Mouse (Mus musculus): Measurements from ENCODE around the gene Cers6. TPM values are rescaled to one million over a fixed set of nuclear protein-coding genes. Genes with fewer than 3 reads are reported as not detected.

Cers6 gene
- polyA plus RNA-seq, 1 experiment from 2014 or later, result 55.0 TPM

DNA sequence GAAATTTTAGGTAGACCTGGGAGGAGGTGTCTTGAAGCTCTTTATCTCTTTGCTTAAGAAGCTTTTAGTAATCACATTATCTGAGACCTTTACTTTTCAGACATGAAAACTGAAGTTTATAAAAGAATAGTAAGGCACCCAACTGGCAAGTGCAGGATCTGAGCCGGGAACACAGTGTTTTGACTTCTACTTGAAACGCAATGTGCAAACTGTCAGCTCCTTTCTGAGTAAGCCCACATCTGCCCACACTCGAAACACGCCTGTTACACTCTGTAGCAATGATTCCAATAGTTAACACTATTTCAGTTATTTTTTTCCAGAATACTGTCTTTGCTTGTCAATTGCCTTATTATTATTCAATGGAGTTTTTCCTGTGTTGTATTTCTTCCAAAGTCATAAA, 235.6 kb downstream of the Cers6 start:
- Histone ChIP-seq H3K4me3 (no peak overlapping the region), H3K9me3 (no peaks in the 10 kb centered on the region), H3K27me3 (no peaks in the 10 kb centered on the region), H3K4me2 (replicated peaks) (no peak overlapping the region), H3K9ac (replicated peaks) (no peak overlapping the region), H3K36me3 (no peaks in the 10 kb centered on the region), H3K27ac (replicated peaks) (no peak overlapping the region), H3K4me1 (no peaks in the 10 kb centered on the region)
- WGBS, result 75% methylated on average over 4 of the region's 4 CpGs
- ATAC-seq (replicated peaks), result no peak

DNA sequence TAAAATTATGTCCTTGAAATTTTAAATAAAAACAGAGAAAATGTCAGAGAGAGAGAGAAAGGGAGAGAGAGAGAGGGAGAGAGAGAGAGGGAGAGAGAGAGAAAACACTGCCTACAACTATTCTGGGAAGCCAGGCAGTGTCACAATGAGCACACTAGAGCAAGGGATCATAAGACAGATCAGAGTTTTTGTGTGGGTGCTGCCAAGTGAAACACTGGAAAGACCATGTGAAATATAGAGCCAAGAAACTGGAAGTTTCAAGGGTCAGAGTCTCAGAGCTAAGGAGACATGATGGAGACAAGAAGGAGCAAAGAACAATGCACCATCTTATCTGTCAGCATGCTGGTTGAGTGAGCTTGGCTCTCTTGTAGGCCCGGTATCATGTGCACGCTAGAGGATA, 236.3 kb downstream of the Cers6 start:
- no peaks in the 10 kb centered on the region for H3K4me1 ChIP-seq
- no peak for ATAC-seq (replicated peaks)
- no peak overlapping the region for H3K4me2 ChIP-seq (replicated peaks)
- H3K36me3 ChIP-seq, result no peaks in the 10 kb centered on the region
- H3K9me3 ChIP-seq, result no peaks in the 10 kb centered on the region
- 86% methylated on average over 2 of the region's 2 CpGs for WGBS
- H3K27ac ChIP-seq (replicated peaks), result no peak overlapping the region
- H3K27me3 ChIP-seq, result no peaks in the 10 kb centered on the region
- H3K4me3 ChIP-seq, result no peak overlapping the region
- no peak overlapping the region for H3K9ac ChIP-seq (replicated peaks)

- no peak overlapping the region for H3K27ac ChIP-seq (replicated peaks)
- H3K36me3 ChIP-seq, result no peaks in the 10 kb centered on the region
- H3K9ac ChIP-seq (replicated peaks), result no peak overlapping the region
- no peak overlapping the region for H3K4me2 ChIP-seq (replicated peaks)
- no peak overlapping the region for H3K4me3 ChIP-seq
- no peak; the same call in 1 of the 2 replicates for ATAC-seq (replicated peaks)
- no peaks in the 10 kb centered on the region for H3K27me3 ChIP-seq
- 83% methylated on average over 3 of the region's 3 CpGs for WGBS
- H3K9me3 ChIP-seq, result no peaks in the 10 kb centered on the region
- no peaks in the 10 kb centered on the region for H3K4me1 ChIP-seq
Measured at GRCm38 (mm10) chr2:69098701-69099100, 237.5 kb downstream of the Cers6 start.

DNA sequence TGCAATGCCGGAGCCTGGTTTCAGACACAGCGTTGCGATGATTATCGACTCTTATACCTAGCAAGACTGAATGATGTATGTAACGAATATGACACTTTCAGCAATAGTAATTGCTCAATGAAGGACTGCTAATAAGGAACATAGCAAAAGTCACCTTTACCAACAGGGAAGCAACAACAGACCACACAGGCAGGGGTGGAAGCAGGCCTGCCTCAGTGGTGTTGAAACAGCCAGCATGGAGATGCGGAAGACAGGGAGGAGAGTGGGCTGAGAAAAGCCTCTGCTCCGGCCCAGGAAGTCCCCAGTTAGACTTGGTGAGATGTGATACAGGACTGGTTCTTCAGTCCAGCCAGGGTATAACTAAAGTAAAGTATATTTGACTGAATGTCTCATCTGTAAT, 237.9 kb downstream of the Cers6 start:
- no peaks in the 10 kb centered on the region for H3K36me3 ChIP-seq
- H3K4me2 ChIP-seq (replicated peaks), result no peak overlapping the region
- no peaks in the 10 kb centered on the region for H3K9me3 ChIP-seq
- no peaks in the 10 kb centered on the region for H3K4me1 ChIP-seq
- H3K27ac ChIP-seq (replicated peaks), result no peak overlapping the region
- no peak overlapping the region for H3K9ac ChIP-seq (replicated peaks)
- ATAC-seq (replicated peaks), result no peak
- 95% methylated on average over 7 of the region's 7 CpGs for WGBS
- no peak overlapping the region for H3K4me3 ChIP-seq
- H3K27me3 ChIP-seq, result no peaks in the 10 kb centered on the region

DNA sequence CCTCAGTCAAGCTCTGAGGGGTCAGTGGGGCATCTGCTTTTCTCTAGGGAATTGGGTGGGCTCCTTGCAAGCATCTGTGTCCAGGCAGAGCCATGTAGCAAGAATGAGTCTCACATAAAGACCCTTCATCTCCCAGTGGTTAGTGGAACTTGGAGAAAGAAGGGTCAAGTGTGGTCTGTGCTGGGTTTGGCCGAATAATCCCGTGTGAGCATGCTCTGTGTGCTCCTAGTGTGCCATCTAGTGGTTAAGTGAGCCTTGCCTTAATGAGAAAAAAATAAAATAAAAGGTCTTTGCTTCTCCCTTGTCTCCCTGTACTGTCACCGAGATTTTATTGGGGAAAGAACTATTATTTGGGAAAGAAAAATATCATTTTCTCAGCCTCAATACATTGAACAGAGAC, 239.5 kb downstream of the Cers6 start:
- no peak overlapping the region for H3K9ac ChIP-seq (replicated peaks)
- 23% methylated on average over 3 of the region's 3 CpGs for WGBS
- H3K9me3 ChIP-seq, result no peaks in the 10 kb centered on the region
- H3K27me3 ChIP-seq, result no peaks in the 10 kb centered on the region
- no peaks in the 10 kb centered on the region for H3K36me3 ChIP-seq
- no peak for ATAC-seq (replicated peaks)
- no peaks in the 10 kb centered on the region for H3K4me1 ChIP-seq
- no peak overlapping the region for H3K27ac ChIP-seq (replicated peaks)
- no peak overlapping the region for H3K4me2 ChIP-seq (replicated peaks)
- H3K4me3 ChIP-seq, result no peak overlapping the region

- 71% methylated on average over 3 of the region's 3 CpGs for WGBS
- no peak overlapping the region for H3K9ac ChIP-seq (replicated peaks)
- H3K27ac ChIP-seq (replicated peaks), result no peak overlapping the region
- no peaks in the 10 kb centered on the region for H3K4me1 ChIP-seq
- ATAC-seq (replicated peaks), result no peak
- H3K9me3 ChIP-seq, result no peaks in the 10 kb centered on the region
- H3K27me3 ChIP-seq, result no peaks in the 10 kb centered on the region
- H3K36me3 ChIP-seq, result no peaks in the 10 kb centered on the region
- no peak overlapping the region for H3K4me2 ChIP-seq (replicated peaks)
- H3K4me3 ChIP-seq, result no peak overlapping the region
Measured at GRCm38 (mm10) chr2:69103526-69103925, 242.3 kb downstream of the Cers6 start.

DNA sequence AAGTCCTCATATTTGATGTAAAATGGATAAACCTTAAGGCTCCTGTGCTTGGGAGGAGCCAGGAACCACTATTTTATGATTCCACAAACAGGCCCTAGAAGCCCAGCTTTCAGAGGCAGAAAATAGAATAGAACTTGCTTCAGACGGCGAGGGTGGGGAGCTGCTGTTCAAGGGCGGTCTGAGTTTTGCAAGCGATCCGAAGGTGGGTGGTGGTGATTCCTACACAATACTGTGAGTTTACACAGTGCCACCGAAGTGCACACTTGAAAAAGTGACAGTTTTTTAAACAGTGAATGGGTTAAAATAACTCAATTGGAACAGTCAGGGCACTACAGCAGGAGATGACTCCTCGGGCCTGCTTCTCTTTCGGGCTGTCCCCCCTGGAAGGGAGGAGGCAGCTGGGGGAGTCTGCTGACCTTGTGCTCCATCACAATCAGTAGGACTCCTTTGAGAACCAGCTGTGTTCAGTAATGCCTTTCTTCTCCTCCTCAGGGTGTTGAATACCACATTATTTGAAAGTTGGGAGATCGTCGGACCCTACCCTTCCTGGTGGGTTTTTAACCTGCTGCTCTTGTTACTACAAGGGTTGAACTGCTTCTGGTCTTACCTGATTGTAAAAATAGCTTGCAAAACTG, 243.4 kb downstream of the Cers6 start:
- Histone ChIP-seq H3K36me3 (no peaks in the 10 kb centered on the region), H3K4me1 (0 out of 2 replicates have a peak, but pooled peaks cover 3% of the 10 kb centered on the region), H3K27ac (replicated peaks) (no peak overlapping the region), H3K4me3 (no peak overlapping the region), H3K27me3 (no peaks in the 10 kb centered on the region), H3K4me2 (replicated peaks) (no peak overlapping the region), H3K9me3 (no peaks in the 10 kb centered on the region), H3K9ac (replicated peaks) (no peak overlapping the region)
- 46% methylated on average over 10 of the region's 10 CpGs for WGBS
- ATAC-seq (replicated peaks), result no peak

GRCm38 (mm10) chr2:69109246-69109645, 248.0 kb downstream of the Cers6 start:
- no peak overlapping the region for H3K27ac ChIP-seq (replicated peaks)
- H3K9me3 ChIP-seq, result no peaks in the 10 kb centered on the region
- no peaks in the 10 kb centered on the region for H3K36me3 ChIP-seq
- H3K4me1 ChIP-seq, result peaks cover 13% of the 10 kb centered on the region; the same call in 1 of the 2 replicates
- ATAC-seq (replicated peaks), result no peak
- no peak overlapping the region for H3K9ac ChIP-seq (replicated peaks)
- 74% methylated on average over 5 of the region's 5 CpGs for WGBS
- H3K27me3 ChIP-seq, result no peaks in the 10 kb centered on the region
- no peak overlapping the region for H3K4me2 ChIP-seq (replicated peaks)
- H3K4me3 ChIP-seq, result no peak overlapping the region

DNA sequence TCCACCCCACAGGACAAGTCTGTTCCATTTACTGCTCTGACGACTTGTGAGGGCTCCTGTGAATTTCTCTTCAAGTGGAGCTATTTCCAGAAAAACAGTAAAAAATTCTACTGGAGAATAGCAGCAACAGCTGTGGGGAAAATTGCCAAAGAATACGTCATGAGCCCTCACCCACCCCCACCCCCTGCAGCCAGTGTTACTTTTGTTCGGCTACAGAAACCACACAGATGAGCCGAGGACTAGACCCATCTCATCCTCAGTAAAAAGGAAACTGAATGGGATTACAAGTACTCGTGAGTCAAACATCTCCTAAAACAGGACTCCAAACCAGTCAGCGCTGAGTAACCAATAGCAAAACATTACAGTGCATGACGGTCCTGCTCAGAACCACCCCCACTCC, 248.5 kb downstream of the Cers6 start:
- no peak overlapping the region for H3K27ac ChIP-seq (replicated peaks)
- H3K36me3 ChIP-seq, result no peaks in the 10 kb centered on the region
- no peaks in the 10 kb centered on the region for H3K9me3 ChIP-seq
- H3K27me3 ChIP-seq, result no peaks in the 10 kb centered on the region
- H3K4me3 ChIP-seq, result no peak overlapping the region
- no peak overlapping the region for H3K4me2 ChIP-seq (replicated peaks)
- H3K9ac ChIP-seq (replicated peaks), result no peak overlapping the region
- WGBS, result 47% methylated on average over 7 of the region's 7 CpGs
- ATAC-seq (replicated peaks), result peak; percentile 57; the same call in 1 of the 2 replicates
- H3K4me1 ChIP-seq, result peaks cover 13% of the 10 kb centered on the region; the same call in 1 of the 2 replicates

GRCm38 (mm10) chr2:69112609-69113008, 251.4 kb downstream of the Cers6 start:
- Histone ChIP-seq H3K27ac (replicated peaks) (no peak overlapping the region), H3K9me3 (no peaks in the 10 kb centered on the region), H3K9ac (replicated peaks) (no peak overlapping the region), H3K4me2 (replicated peaks) (no peak overlapping the region), H3K4me3 (no peak overlapping the region), H3K27me3 (no peaks in the 10 kb centered on the region), H3K4me1 (peaks cover 13% of the 10 kb centered on the region; the same call in 1 of the 2 replicates), H3K36me3 (peaks cover 6% of the 10 kb centered on the region; the same call in 1 of the 2 replicates)
- 87% methylated on average over 5 of the region's 5 CpGs for WGBS
- ATAC-seq (replicated peaks), result no peak

DNA sequence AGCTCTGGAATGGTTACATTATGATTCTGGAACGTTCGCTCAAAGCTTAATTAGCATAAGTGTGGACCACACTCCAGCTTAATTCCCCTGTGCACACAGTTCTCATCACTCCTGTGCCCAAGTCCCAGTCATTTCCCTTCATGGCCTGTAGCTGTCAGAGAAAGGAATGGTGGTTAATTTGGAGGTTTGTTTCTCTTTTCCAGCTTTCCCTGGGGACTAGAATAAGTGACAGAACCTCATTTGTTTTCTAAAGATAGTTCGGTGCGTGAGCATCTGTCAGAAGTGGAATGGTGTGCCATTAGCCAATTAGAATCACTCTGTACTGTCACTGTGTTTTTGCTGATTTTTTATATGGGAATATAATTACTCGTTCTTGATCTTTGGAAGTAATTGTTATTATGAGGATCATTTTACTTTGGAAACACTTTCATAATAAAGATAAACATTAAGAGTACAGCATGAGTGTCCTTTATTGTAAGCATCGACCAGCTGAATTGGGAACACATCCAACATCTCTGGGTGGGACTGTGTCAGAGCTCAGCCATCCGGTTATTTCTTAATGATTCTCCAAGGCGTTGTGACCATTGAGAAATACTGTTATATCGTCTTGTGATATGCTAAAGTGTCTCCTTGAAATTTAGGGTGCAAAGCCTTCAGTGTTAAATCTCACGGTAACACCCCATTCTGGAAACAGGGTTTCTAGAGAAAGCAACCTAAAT, 252.7 kb downstream of the Cers6 start:
- Histone ChIP-seq H3K36me3 (peaks cover 6% of the 10 kb centered on the region; the same call in 1 of the 2 replicates), H3K4me2 (replicated peaks) (no peak overlapping the region), H3K27ac (replicated peaks) (peak overlapping the region; percentile 49; the same call in 1 of the 2 replicates), H3K9me3 (no peaks in the 10 kb centered on the region), H3K4me3 (no peak overlapping the region), H3K9ac (replicated peaks) (no peak overlapping the region), H3K27me3 (no peaks in the 10 kb centered on the region), H3K4me1 (peaks cover 13% of the 10 kb centered on the region; the same call in 1 of the 2 replicates)
- 51% methylated on average over 10 of the region's 10 CpGs for WGBS
- peak; percentile 24; the same call in 1 of the 2 replicates for ATAC-seq (replicated peaks)

GRCm38 (mm10) chr2:69115921-69116320, 254.7 kb downstream of the Cers6 start:
- H3K4me3 ChIP-seq, result no peak overlapping the region
- H3K27ac ChIP-seq (replicated peaks), result no peak overlapping the region
- no peaks in the 10 kb centered on the region for H3K9me3 ChIP-seq
- no peak overlapping the region for H3K4me2 ChIP-seq (replicated peaks)
- H3K27me3 ChIP-seq, result no peaks in the 10 kb centered on the region
- WGBS, result 71% methylated on average over 3 of the region's 3 CpGs
- peaks cover 9% of the 10 kb centered on the region; the same call in 1 of the 2 replicates for H3K4me1 ChIP-seq
- H3K36me3 ChIP-seq, result peaks cover 6% of the 10 kb centered on the region; the same call in 1 of the 2 replicates
- ATAC-seq (replicated peaks), result peak; percentile 43; the same call in 1 of the 2 replicates
- no peak overlapping the region for H3K9ac ChIP-seq (replicated peaks)

Data from forebrain, embryonic 15.5 days (tissue).